Mouse (Mus musculus): ENCODE data around the gene Apoe.

The Apoe gene

GRCm38 (mm10) chr7:19724167-19724566, 25.2 kb upstream of the Apoe start:
- no peak for TF ChIP-seq GATA4 (IDR thresholded peaks at IDR 0.05; ENCODE audit: insufficient replicate concordance, low read length)

- TF ChIP-seq GATA4 (IDR thresholded peaks at IDR 0.05; ENCODE audit: insufficient replicate concordance, low read length): peak; percentile 63
Observed at GRCm38 (mm10) chr7:19722754-19723195, 23.8 kb upstream of the Apoe start.

- no peak for TF ChIP-seq GATA4 (IDR thresholded peaks at IDR 0.05; ENCODE audit: insufficient replicate concordance, low read length)
Observed at GRCm38 (mm10) chr7:19719200-19719599, 20.2 kb upstream of the Apoe start.

GRCm38 (mm10) chr7:19718297-19718952, 19.4 kb upstream of the Apoe start:
- no peak for TF ChIP-seq GATA4 (IDR thresholded peaks at IDR 0.05; ENCODE audit: insufficient replicate concordance, low read length)

- no peak for TF ChIP-seq GATA4 (IDR thresholded peaks at IDR 0.05; ENCODE audit: insufficient replicate concordance, low read length)
Observed at GRCm38 (mm10) chr7:19717346-19717745, 18.4 kb upstream of the Apoe start.

GRCm38 (mm10) chr7:19716822-19717221, 17.8 kb upstream of the Apoe start:
- TF ChIP-seq GATA4 (IDR thresholded peaks at IDR 0.05; ENCODE audit: insufficient replicate concordance, low read length): no peak

GRCm38 (mm10) chr7:19716055-19716682, 17.2 kb upstream of the Apoe start:
- TF ChIP-seq GATA4 (IDR thresholded peaks at IDR 0.05; ENCODE audit: insufficient replicate concordance, low read length): no peak

GRCm38 (mm10) chr7:19715239-19716054, 16.5 kb upstream of the Apoe start, which contains the start of gene Tomm40:
Gene Tomm40, minus strand, starts transcription at chr7:19715438.
- TF ChIP-seq GATA4 (IDR thresholded peaks at IDR 0.05; ENCODE audit: insufficient replicate concordance, low read length): no peak

- TF ChIP-seq GATA4 (IDR thresholded peaks at IDR 0.05; ENCODE audit: insufficient replicate concordance, low read length): no peak
Observed at GRCm38 (mm10) chr7:19714836-19715235, 15.8 kb upstream of the Apoe start.

GRCm38 (mm10) chr7:19713598-19713997, 14.6 kb upstream of the Apoe start:
- TF ChIP-seq GATA4 (IDR thresholded peaks at IDR 0.05; ENCODE audit: insufficient replicate concordance, low read length): no peak

GRCm38 (mm10) chr7:19713196-19713595, 14.2 kb upstream of the Apoe start:
- no peak for TF ChIP-seq GATA4 (IDR thresholded peaks at IDR 0.05; ENCODE audit: insufficient replicate concordance, low read length)

- TF ChIP-seq GATA4 (IDR thresholded peaks at IDR 0.05; ENCODE audit: insufficient replicate concordance, low read length): no peak
Observed at GRCm38 (mm10) chr7:19712414-19712813, 13.4 kb upstream of the Apoe start.

- no peak for TF ChIP-seq GATA4 (IDR thresholded peaks at IDR 0.05; ENCODE audit: insufficient replicate concordance, low read length)
Observed at GRCm38 (mm10) chr7:19710650-19711049, 11.7 kb upstream of the Apoe start.

GRCm38 (mm10) chr7:19705271-19705670, 6.3 kb upstream of the Apoe start:
- no peak for TF ChIP-seq GATA4 (IDR thresholded peaks at IDR 0.05; ENCODE audit: insufficient replicate concordance, low read length)

- no peak for TF ChIP-seq GATA4 (IDR thresholded peaks at IDR 0.05; ENCODE audit: insufficient replicate concordance, low read length)
Observed at GRCm38 (mm10) chr7:19704475-19704874, 5.5 kb upstream of the Apoe start.
